Mouse (Mus musculus): Measurements from ENCODE around the gene Gm136. TPM values are rescaled to one million over a fixed set of nuclear protein-coding genes. Genes with fewer than 3 reads are reported as not detected.
"Not testable (repeated sequence)": the region's sequence is repeated elsewhere in the genome, so short reads cannot be mapped to it uniquely, and the experiment has no call there.

Gm136 gene
- not detected in 2 replicates for polyA plus RNA-seq (2012; rRNA removed)

- no peak for DNase-seq (ENCODE audit: low read depth, low spot score)
- WGBS = 74% methylated on average over 1 of the region's 1 CpGs
Measured at GRCm38 (mm10) chr4:34756163-34756562, at the start of gene Gm136. Gene Gm136 (minus strand): TSS chr4:34756263.

- WGBS = 84% methylated on average over 14 of the region's 14 CpGs
- no peak for DNase-seq (ENCODE audit: low read depth, low spot score)
Measured at GRCm38 (mm10) chr4:34801166-34802034, 45.3 kb upstream of the Gm136 start.

GRCm38 (mm10) chr4:34798005-34798404 is 41.9 kb upstream of the Gm136 start:
- 86% methylated on average over 2 of the region's 2 CpGs for WGBS
- no peak for DNase-seq (ENCODE audit: low read depth, low spot score)

- WGBS = 68% methylated on average over 8 of the region's 8 CpGs
- no peak for DNase-seq (ENCODE audit: low read depth, low spot score)
Measured at GRCm38 (mm10) chr4:34797294-34797983, 41.4 kb upstream of the Gm136 start.

- no peak for DNase-seq (ENCODE audit: low read depth, low spot score)
- WGBS = 86% methylated on average over 5 of the region's 5 CpGs
Measured at GRCm38 (mm10) chr4:34796294-34796693, 40.2 kb upstream of the Gm136 start.

GRCm38 (mm10) chr4:34786476-34786875 is 30.4 kb upstream of the Gm136 start:
- WGBS = 84% methylated on average over 3 of the region's 3 CpGs
- DNase-seq (ENCODE audit: low read depth, low spot score) = no peak

GRCm38 (mm10) chr4:34785646-34786045 is 29.6 kb upstream of the Gm136 start:
- no peak for DNase-seq (ENCODE audit: low read depth, low spot score)
- 57% methylated on average over 2 of the region's 2 CpGs for WGBS

GRCm38 (mm10) chr4:34784865-34785264 is 28.8 kb upstream of the Gm136 start:
- WGBS = 78% methylated on average over 5 of the region's 5 CpGs
- DNase-seq (ENCODE audit: low read depth, low spot score) = no peak

- WGBS = 38% methylated on average over 4 of the region's 4 CpGs
- no peak for DNase-seq (ENCODE audit: low read depth, low spot score)
Measured at GRCm38 (mm10) chr4:34782730-34783129, 26.7 kb upstream of the Gm136 start.

GRCm38 (mm10) chr4:34777677-34778527 is 21.8 kb upstream of the Gm136 start, which contains the start of gene Smim8:
Gene Smim8 (minus strand): TSS chr4:34778423.
- DNase-seq (ENCODE audit: low read depth, low spot score) = peak; percentile 86
- 5% methylated on average over 40 of the region's 40 CpGs for WGBS

- 41% methylated on average over 8 of the region's 8 CpGs for WGBS
- DNase-seq (ENCODE audit: low read depth, low spot score) = no peak
Measured at GRCm38 (mm10) chr4:34771652-34772371, 15.7 kb upstream of the Gm136 start.

GRCm38 (mm10) chr4:34749236-34749635 is 6.8 kb downstream of the Gm136 start:
- WGBS = 54% methylated on average over 6 of the region's 6 CpGs
- no peak for DNase-seq (ENCODE audit: low read depth, low spot score)

- 80% methylated on average over 3 of the region's 3 CpGs for WGBS
- no peak for DNase-seq (ENCODE audit: low read depth, low spot score)
Measured at GRCm38 (mm10) chr4:34734461-34734860, 21.6 kb downstream of the Gm136 start.

GRCm38 (mm10) chr4:34733415-34733814 is 22.6 kb downstream of the Gm136 start:
- WGBS = 10% methylated on average over 2 of the region's 2 CpGs
- not testable (repeated sequence) for DNase-seq (ENCODE audit: low read depth, low spot score)

GRCm38 (mm10) chr4:34729851-34730341 is 26.2 kb downstream of the Gm136 start, which contains the start of gene Cfap206:
Gene Cfap206 (minus strand): TSS chr4:34730206.
- under 1% methylated on average over 38 of the region's 38 CpGs for WGBS
- peak; percentile 32 for DNase-seq (ENCODE audit: low read depth, low spot score)

- WGBS = 93% methylated on average over 3 of the region's 3 CpGs
- DNase-seq (ENCODE audit: low read depth, low spot score) = not testable (repeated sequence)
Measured at GRCm38 (mm10) chr4:34725710-34726109, 30.4 kb downstream of the Gm136 start.

GRCm38 (mm10) chr4:34724306-34724705 is 31.8 kb downstream of the Gm136 start:
- no peak for DNase-seq (ENCODE audit: low read depth, low spot score)
- 71% methylated on average over 4 of the region's 4 CpGs for WGBS

GRCm38 (mm10) chr4:34723186-34723585 is 32.9 kb downstream of the Gm136 start:
- WGBS = 74% methylated on average over 4 of the region's 4 CpGs
- no peak for DNase-seq (ENCODE audit: low read depth, low spot score)

Data from large intestine, adult 2 months (tissue).